Mouse (Mus musculus) G1E (cell line): ENCODE results near the gene Eef2kmt. TPM values are rescaled to one million over a fixed set of nuclear protein-coding genes. Genes with fewer than 3 reads are reported as not detected.
"Not testable (repeated sequence)": the region's sequence is repeated elsewhere in the genome, so short reads cannot be mapped to it uniquely, and the experiment has no call there.

Experiments
- ATAC-seq: 2 replicates; pipeline ENCODE4 v1.8.0; 2016; ENCODE audit warnings: mild to moderate bottlenecking; ENCODE audit not compliant: insufficient number of reproducible peaks, poor library complexity, low FRiP score, severe bottlenecking; ENCODE audit errors: extremely low read depth
- DNase-seq: peaks from one replicate; pipeline ENCODE4 v3.0.0; 2012; ENCODE audit warnings: low spot score
- H3K27me3 ChIP-seq: 2 replicates; pipeline ENCODE4 v1.6.1; 2012; ENCODE audit warnings: mild to moderate bottlenecking, low read length, inconsistent platforms; ENCODE audit not compliant: insufficient read depth
- H3K36me3 ChIP-seq: replicated peaks from 2 replicates; pipeline ENCODE3; 2012; ENCODE audit warnings: mild to moderate bottlenecking, inconsistent platforms
- H3K4me1 ChIP-seq: 2 replicates; pipeline ENCODE4 v1.6.1; 2012; ENCODE audit warnings: low read depth, low read length, inconsistent platforms, mixed read lengths; ENCODE audit not compliant: insufficient read depth
- H3K4me3 ChIP-seq: 2 replicates; pipeline ENCODE4 v1.5.1; 2012; ENCODE audit warnings: low read depth, mild to moderate bottlenecking, inconsistent platforms, low read length, moderate library complexity, mixed read lengths
- H3K9me3 ChIP-seq: replicated peaks from 2 replicates; pipeline ENCODE4 v1.6.1; 2012; ENCODE audit warnings: inconsistent platforms
- CTCF ChIP-seq: IDR thresholded peaks from 2 replicates; pipeline ENCODE4 v1.5.1; 2012; ENCODE audit warnings: low read depth, low read length, inconsistent platforms, mixed read lengths
- GATA1 ChIP-seq: IDR thresholded peaks from 2 replicates; pipeline ENCODE4 v1.6.1; 2012; ENCODE audit warnings: borderline replicate concordance, low read length, inconsistent platforms, mixed read lengths
- GATA2 ChIP-seq: IDR thresholded peaks from 2 replicates; pipeline ENCODE4 v1.6.1; 2012; ENCODE audit warnings: low read depth, low read length, inconsistent platforms, borderline replicate concordance
- POLR2AphosphoS5 ChIP-seq: IDR thresholded peaks from 2 replicates; pipeline ENCODE4 v1.6.1; 2012; ENCODE audit warnings: low read depth, low read length, inconsistent platforms; ENCODE audit not compliant: insufficient replicate concordance
- TAL1 ChIP-seq: conservative IDR thresholded peaks from 2 replicates; pipeline ENCODE4 v1.6.1; 2012; ENCODE audit warnings: low read depth, low read length, inconsistent platforms, mixed read lengths
- polyA plus RNA-seq: library from polyadenylated mRNA; stranded (reverse); fragments of >175 nt; gene quantifications from 2 replicates; pipeline ENCODE4 v1.2.3, GENCODE M21; 2012
- total RNA-seq, 2 experiments: library from RNA; stranded (forward) in 1 of 2; stranded (reverse) in 1 of 2; fragments of 200-1000 nt in 1 of 2; fragments of >200 nt in 1 of 2; fragmentation: Nextera tagmentation in 1 of 2; gene quantifications; 2 replicates each; pipeline ENCODE4 v1.2.3; 2014 to 2017

The Eef2kmt gene
- total and polyA plus RNA-seq, 3 experiments: 2.7 to 29.9 (median 20.3) TPM

GRCm38 (mm10) chr16:5244411-5244810 is 11.4 kb downstream of the Eef2kmt start:
- H3K36me3 ChIP-seq: peaks cover 98% of the 10 kb centered on the region
- no peaks in the 10 kb centered on the region for H3K27me3 ChIP-seq
- no peaks in the 10 kb centered on the region for H3K9me3 ChIP-seq
- H3K4me3 ChIP-seq: no peak overlapping the region
- no peak for ATAC-seq
- peak; percentile 50 for DNase-seq
- peaks cover 8% of the 10 kb centered on the region; the same call in 1 of the 2 replicates for H3K4me1 ChIP-seq
- TF ChIP-seq GATA2: no peak
- peak; percentile 69 for TF ChIP-seq CTCF

- H3K9me3 ChIP-seq: no peaks in the 10 kb centered on the region
- no peak for TF ChIP-seq GATA1
- TF ChIP-seq CTCF: no peak
- TF ChIP-seq GATA2: no peak
- TF ChIP-seq POLR2AphosphoS5: no peak
- no peak for TF ChIP-seq TAL1
- DNase-seq (no peak), ATAC-seq (no peak)
- H3K4me3 ChIP-seq: no peak overlapping the region
- peaks cover 98% of the 10 kb centered on the region for H3K36me3 ChIP-seq
- peaks cover 8% of the 10 kb centered on the region; the same call in 1 of the 2 replicates for H3K4me1 ChIP-seq
- H3K27me3 ChIP-seq: no peaks in the 10 kb centered on the region
Observed at GRCm38 (mm10) chr16:5242882-5243281, 12.9 kb downstream of the Eef2kmt start.

- Histone ChIP-seq H3K4me1 (peaks cover 8% of the 10 kb centered on the region; the same call in 1 of the 2 replicates), H3K4me3 (no peak overlapping the region), H3K36me3 (peaks cover 98% of the 10 kb centered on the region), H3K27me3 (no peaks in the 10 kb centered on the region), H3K9me3 (no peaks in the 10 kb centered on the region)
- TF ChIP-seq TAL1: no peak
- no peak for TF ChIP-seq CTCF
- no peak for TF ChIP-seq GATA1
- TF ChIP-seq GATA2: no peak
- TF ChIP-seq POLR2AphosphoS5: no peak
- no peak for DNase-seq
- ATAC-seq: no peak
Observed at GRCm38 (mm10) chr16:5242355-5242754, 13.4 kb downstream of the Eef2kmt start.

GRCm38 (mm10) chr16:5233418-5234313 is 22.1 kb downstream of the Eef2kmt start, which contains the start of gene Alg1:
Alg1 (plus strand) TSS chr16:5233621.
- Histone ChIP-seq H3K27me3 (no peaks in the 10 kb centered on the region), H3K4me3 (peak within 1 kb of the TSS; percentile 98), H3K4me1 (peaks cover 25% of the 10 kb centered on the region), H3K36me3 (peaks cover 38% of the 10 kb centered on the region), H3K9me3 (no peaks in the 10 kb centered on the region)
- DNase-seq (peak; percentile 96), ATAC-seq (peak; percentile 90)
- no peak for TF ChIP-seq POLR2AphosphoS5
- TF ChIP-seq GATA2: no peak
- no peak for TF ChIP-seq CTCF
- no peak for TF ChIP-seq GATA1
- no peak for TF ChIP-seq TAL1

GRCm38 (mm10) chr16:5232982-5233381 is 22.8 kb downstream of the Eef2kmt start:
- DNase-seq (no peak), ATAC-seq (0 out of 2 replicates have a peak, but pooled peaks have one; percentile 6)
- H3K4me1 ChIP-seq: peaks cover 25% of the 10 kb centered on the region
- H3K4me3 ChIP-seq: no peak overlapping the region; the same call in 1 of the 2 replicates
- no peak for TF ChIP-seq GATA1
- no peak for TF ChIP-seq TAL1
- TF ChIP-seq CTCF: no peak
- TF ChIP-seq POLR2AphosphoS5: no peak
- TF ChIP-seq GATA2: no peak
- no peaks in the 10 kb centered on the region for H3K27me3 ChIP-seq
- no peaks in the 10 kb centered on the region for H3K9me3 ChIP-seq
- H3K36me3 ChIP-seq: peaks cover 31% of the 10 kb centered on the region

- not testable (repeated sequence) for H3K27me3 ChIP-seq, H3K4me1 ChIP-seq, H3K36me3 ChIP-seq, DNase-seq, H3K4me3 ChIP-seq, H3K9me3 ChIP-seq, ATAC-seq
Observed at GRCm38 (mm10) chr16:5228103-5228502, 27.7 kb downstream of the Eef2kmt start.

- not testable (repeated sequence) for H3K4me1 ChIP-seq
Observed at GRCm38 (mm10) chr16:5227501-5227900, 28.3 kb downstream of the Eef2kmt start.

GRCm38 (mm10) chr16:5226534-5226933 is 29.2 kb downstream of the Eef2kmt start:
- not testable (repeated sequence) for H3K9me3 ChIP-seq, H3K27me3 ChIP-seq, H3K4me3 ChIP-seq, H3K4me1 ChIP-seq, ATAC-seq, H3K36me3 ChIP-seq, DNase-seq

More at GRCm38 (mm10) chr16:5227501-5227900, 28.3 kb downstream of the Eef2kmt start:
- H3K4me3 ChIP-seq, H3K36me3 ChIP-seq, H3K27me3 ChIP-seq, DNase-seq, H3K9me3 ChIP-seq, ATAC-seq: not testable (repeated sequence)
